Mouse (Mus musculus): Measurements from ENCODE around the gene Dus1l. TPM values are rescaled to one million over a fixed set of nuclear protein-coding genes. Genes with fewer than 3 reads are reported as not detected.
"Not testable (repeated sequence)": the region's sequence is repeated elsewhere in the genome, so short reads cannot be mapped to it uniquely, and the experiment has no call there.

Gene Dus1l
- polyA plus RNA-seq, 1 experiment, result 51.1 TPM

- H3K36me3 ChIP-seq (ENCODE audit: control insufficient read depth, insufficient read depth, low read length), result peaks cover 6% of the 10 kb centered on the region
- H3K27me3 ChIP-seq (ENCODE audit: control insufficient read depth, insufficient read depth, low read length), result no peaks in the 10 kb centered on the region
- TF ChIP-seq POLR2A (IDR thresholded peaks at IDR 0.05; ENCODE audit: control insufficient read depth, low read depth, low read length) (peak; percentile 32; the same call in 1 of the 2 replicates), CTCF (IDR thresholded peaks at IDR 0.05; ENCODE audit: control insufficient read depth, insufficient read depth, insufficient replicate concordance, low read depth, low read length) (no peak)
- H3K27ac ChIP-seq (ENCODE audit: control insufficient read depth, insufficient read depth, low read depth, low read length), result peak within 1 kb of the TSS; percentile 97
- H3K4me1 ChIP-seq (ENCODE audit: control insufficient read depth, insufficient read depth, low read length), result peaks cover 14% of the 10 kb centered on the region
- peak within 1 kb of the TSS; percentile 99 for H3K4me3 ChIP-seq (ENCODE audit: control insufficient read depth, low read depth, low read length)
Observed at GRCm38 (mm10) chr11:120784064-120784791, 12.0 kb downstream of the Dus1l start, which contains the start of the genes Rfng and Gps1. TSS of gene Rfng (minus strand) at chr11:120784207. TSS of gene Gps1 (plus strand) at chr11:120784272.

- Histone ChIP-seq H3K27ac (ENCODE audit: control insufficient read depth, insufficient read depth, low read depth, low read length) (no peak overlapping the region), H3K27me3 (ENCODE audit: control insufficient read depth, insufficient read depth, low read length) (no peaks in the 10 kb centered on the region), H3K36me3 (ENCODE audit: control insufficient read depth, insufficient read depth, low read length) (peaks cover 6% of the 10 kb centered on the region), H3K4me3 (ENCODE audit: control insufficient read depth, low read depth, low read length) (peak overlapping the region; percentile 86), H3K4me1 (ENCODE audit: control insufficient read depth, insufficient read depth, low read length) (peaks cover 14% of the 10 kb centered on the region)
- TF ChIP-seq POLR2A (IDR thresholded peaks at IDR 0.05; ENCODE audit: control insufficient read depth, low read depth, low read length) (no peak), CTCF (IDR thresholded peaks at IDR 0.05; ENCODE audit: control insufficient read depth, insufficient read depth, insufficient replicate concordance, low read depth, low read length) (no peak)
Observed at GRCm38 (mm10) chr11:120783426-120784063, 12.7 kb downstream of the Dus1l start.

- not testable (repeated sequence) for H3K27ac ChIP-seq (ENCODE audit: control insufficient read depth, insufficient read depth, low read depth, low read length); H3K27me3 ChIP-seq (ENCODE audit: control insufficient read depth, insufficient read depth, low read length); H3K36me3 ChIP-seq (ENCODE audit: control insufficient read depth, insufficient read depth, low read length); H3K4me3 ChIP-seq (ENCODE audit: control insufficient read depth, low read depth, low read length)
- H3K4me1 ChIP-seq (ENCODE audit: control insufficient read depth, insufficient read depth, low read length), result peaks cover 14% of the 10 kb centered on the region
Observed at GRCm38 (mm10) chr11:120781361-120781760, 14.8 kb downstream of the Dus1l start.

- no peaks in the 10 kb centered on the region for H3K27me3 ChIP-seq (ENCODE audit: control insufficient read depth, insufficient read depth, low read length)
- TF ChIP-seq POLR2A (IDR thresholded peaks at IDR 0.05; ENCODE audit: control insufficient read depth, low read depth, low read length), result no peak
- no peak for TF ChIP-seq CTCF (IDR thresholded peaks at IDR 0.05; ENCODE audit: control insufficient read depth, insufficient read depth, insufficient replicate concordance, low read depth, low read length)
- no peaks in the 10 kb centered on the region for H3K36me3 ChIP-seq (ENCODE audit: control insufficient read depth, insufficient read depth, low read length)
- H3K27ac ChIP-seq (ENCODE audit: control insufficient read depth, insufficient read depth, low read depth, low read length), result no peak overlapping the region
- no peak overlapping the region for H3K4me3 ChIP-seq (ENCODE audit: control insufficient read depth, low read depth, low read length)
- H3K4me1 ChIP-seq (ENCODE audit: control insufficient read depth, insufficient read depth, low read length), result peaks cover 15% of the 10 kb centered on the region
Observed at GRCm38 (mm10) chr11:120779876-120780275, 16.3 kb downstream of the Dus1l start.

- Histone ChIP-seq H3K27ac (ENCODE audit: control insufficient read depth, insufficient read depth, low read depth, low read length) (no peak overlapping the region), H3K36me3 (ENCODE audit: control insufficient read depth, insufficient read depth, low read length) (no peaks in the 10 kb centered on the region), H3K4me1 (ENCODE audit: control insufficient read depth, insufficient read depth, low read length) (peaks cover 8% of the 10 kb centered on the region), H3K27me3 (ENCODE audit: control insufficient read depth, insufficient read depth, low read length) (no peaks in the 10 kb centered on the region), H3K4me3 (ENCODE audit: control insufficient read depth, low read depth, low read length) (no peak overlapping the region)
- TF ChIP-seq POLR2A (IDR thresholded peaks at IDR 0.05; ENCODE audit: control insufficient read depth, low read depth, low read length), result no peak
- TF ChIP-seq CTCF (IDR thresholded peaks at IDR 0.05; ENCODE audit: control insufficient read depth, insufficient read depth, insufficient replicate concordance, low read depth, low read length), result no peak
Observed at GRCm38 (mm10) chr11:120777123-120777522, 19.1 kb downstream of the Dus1l start.

GRCm38 (mm10) chr11:120775774-120776469, 20.3 kb downstream of the Dus1l start:
- no peak for TF ChIP-seq POLR2A (IDR thresholded peaks at IDR 0.05; ENCODE audit: control insufficient read depth, low read depth, low read length)
- peak; percentile 100 for TF ChIP-seq CTCF (IDR thresholded peaks at IDR 0.05; ENCODE audit: control insufficient read depth, insufficient read depth, insufficient replicate concordance, low read depth, low read length)
- Histone ChIP-seq H3K27me3 (ENCODE audit: control insufficient read depth, insufficient read depth, low read length) (no peaks in the 10 kb centered on the region), H3K36me3 (ENCODE audit: control insufficient read depth, insufficient read depth, low read length) (no peaks in the 10 kb centered on the region), H3K4me3 (ENCODE audit: control insufficient read depth, low read depth, low read length) (no peak overlapping the region), H3K27ac (ENCODE audit: control insufficient read depth, insufficient read depth, low read depth, low read length) (no peak overlapping the region), H3K4me1 (ENCODE audit: control insufficient read depth, insufficient read depth, low read length) (peaks cover 8% of the 10 kb centered on the region)

GRCm38 (mm10) chr11:120773463-120774190, 22.6 kb downstream of the Dus1l start:
- Histone ChIP-seq H3K4me1 (ENCODE audit: control insufficient read depth, insufficient read depth, low read length) (peaks cover 8% of the 10 kb centered on the region), H3K4me3 (ENCODE audit: control insufficient read depth, low read depth, low read length) (no peak overlapping the region), H3K27me3 (ENCODE audit: control insufficient read depth, insufficient read depth, low read length) (no peaks in the 10 kb centered on the region), H3K36me3 (ENCODE audit: control insufficient read depth, insufficient read depth, low read length) (no peaks in the 10 kb centered on the region), H3K27ac (ENCODE audit: control insufficient read depth, insufficient read depth, low read depth, low read length) (no peak overlapping the region)
- TF ChIP-seq CTCF (IDR thresholded peaks at IDR 0.05; ENCODE audit: control insufficient read depth, insufficient read depth, insufficient replicate concordance, low read depth, low read length), result no peak
- TF ChIP-seq POLR2A (IDR thresholded peaks at IDR 0.05; ENCODE audit: control insufficient read depth, low read depth, low read length), result no peak
